12 mouse cellular contexts compared by ENCODE assay signal in genomic region chr4:32198031-32198430, GRCm38 (mm10).
"Had no signal": no experiment of that assay in that cellular context is flagged by ENCODE, and none has a peak within 500 bp of the region (broad histone marks: within the 10 kb centered on the region; RNA-seq: fewer than 3 reads in every experiment).

No protein-coding gene starts in this region.

- H3K9ac ChIP-seq: limb, embryonic 15.5 days; liver, embryonic 13.5 days; liver, postnatal 0 days; lung, embryonic 15.5 days; neural tube, embryonic 13.5 days had no signal

- H3K27me3 ChIP-seq: limb, embryonic 15.5 days; liver, embryonic 13.5 days; lung, embryonic 15.5 days; neural tube, embryonic 13.5 days had no signal

- ATAC-seq: liver, postnatal 0 days; midbrain, embryonic 16.5 days had no signal

- H3K4me3 ChIP-seq: limb, embryonic 15.5 days; liver, embryonic 13.5 days; lung, embryonic 15.5 days; megakaryocyte, embryonic 14.5 days; neural tube, embryonic 13.5 days had no signal

- H3K4me2 ChIP-seq: limb, embryonic 15.5 days; liver, embryonic 13.5 days; lung, embryonic 15.5 days; midbrain, embryonic 11.5 days; neural tube, embryonic 13.5 days had no signal

- H3K9me3 ChIP-seq: limb, embryonic 15.5 days; liver, embryonic 13.5 days; lung, embryonic 15.5 days; megakaryocyte, embryonic 14.5 days; neural tube, embryonic 13.5 days had no signal

- H3K36me3 ChIP-seq: limb, embryonic 15.5 days; liver, embryonic 13.5 days; lung, embryonic 15.5 days; neural tube, embryonic 13.5 days had no signal

- H3K27ac ChIP-seq: limb, embryonic 15.5 days; liver, embryonic 13.5 days; macrophage; neural tube, embryonic 13.5 days; stomach, postnatal 0 days had no signal

- DNase-seq: kidney, postnatal 14 days; liver, embryonic 13.5 days; liver, postnatal 0 days; lung, postnatal 14 days had no signal
